Mouse (Mus musculus) erythroblast, embryonic 14.5 days (primary cell): ENCODE data around the gene Cep85l. TPM values are rescaled to one million over a fixed set of nuclear protein-coding genes. Genes with fewer than 3 reads are reported as not detected.
A peak's percentile ranks its signal among the peaks of the same experiment; 100 is the strongest.

ENCODE experiments used
- H3K27me3 ChIP-seq: 2 replicates; pipeline ENCODE4 v1.6.1; 2012; ENCODE audit warnings: inconsistent platforms; ENCODE audit not compliant: control insufficient read depth
- H3K36me3 ChIP-seq: 2 replicates; pipeline ENCODE4 v1.6.1; 2012; ENCODE audit warnings: mild to moderate bottlenecking, inconsistent platforms; ENCODE audit not compliant: control insufficient read depth
- H3K4me1 ChIP-seq: 2 replicates; pipeline ENCODE4 v1.6.1; 2012; ENCODE audit warnings: inconsistent platforms; ENCODE audit not compliant: control insufficient read depth
- H3K4me3 ChIP-seq: replicated peaks from 2 replicates; pipeline ENCODE3; 2012; ENCODE audit warnings: moderate library complexity, mild to moderate bottlenecking, inconsistent platforms
- H3K9me3 ChIP-seq: 2 replicates; pipeline ENCODE4 v1.6.1; 2012; ENCODE audit warnings: low read length, inconsistent platforms, mixed read lengths; ENCODE audit not compliant: control insufficient read depth
- GATA1 ChIP-seq: IDR thresholded peaks from 2 replicates; pipeline ENCODE4 v1.6.1; 2012; ENCODE audit warnings: low read length, inconsistent platforms, mixed read lengths
- TAL1 ChIP-seq: IDR thresholded peaks from 3 replicates; pipeline ENCODE4 v1.6.1; 2012; ENCODE audit warnings: low read length, inconsistent platforms, mixed read lengths
- polyA plus RNA-seq: library from polyadenylated mRNA; stranded (reverse); fragments of >175 nt; gene quantifications from 2 replicates; pipeline ENCODE4 v1.2.3, GENCODE M21; 2012

Gene Cep85l
- polyA plus RNA-seq, 1 experiment, result 0.02 TPM

DNA sequence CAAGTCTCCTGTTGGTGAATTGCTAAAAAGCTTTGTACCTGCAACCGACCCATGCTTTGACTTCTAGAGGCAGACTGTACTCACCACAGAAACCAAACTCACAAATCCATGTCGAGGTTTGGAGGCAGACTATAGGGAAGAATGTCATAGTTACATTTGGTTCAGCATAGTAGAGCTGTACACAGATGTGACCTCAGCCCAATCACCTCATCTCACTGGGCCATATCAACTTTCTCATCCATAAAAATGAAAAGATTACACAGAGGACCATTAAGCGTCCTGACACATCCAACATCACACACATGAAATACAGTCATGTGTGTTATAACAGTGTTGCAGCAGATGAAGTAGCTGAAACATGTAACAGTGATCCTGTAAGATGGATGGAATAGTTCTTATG lies 19.3 kb upstream of the Cep85l start:
- Histone ChIP-seq H3K4me3 (no peak overlapping the region), H3K36me3 (no peaks in the 10 kb centered on the region), H3K9me3 (no peaks in the 10 kb centered on the region), H3K4me1 (peaks cover 2% of the 10 kb centered on the region), H3K27me3 (no peaks in the 10 kb centered on the region)
- TF ChIP-seq GATA1 (no peak), TAL1 (no peak)

DNA sequence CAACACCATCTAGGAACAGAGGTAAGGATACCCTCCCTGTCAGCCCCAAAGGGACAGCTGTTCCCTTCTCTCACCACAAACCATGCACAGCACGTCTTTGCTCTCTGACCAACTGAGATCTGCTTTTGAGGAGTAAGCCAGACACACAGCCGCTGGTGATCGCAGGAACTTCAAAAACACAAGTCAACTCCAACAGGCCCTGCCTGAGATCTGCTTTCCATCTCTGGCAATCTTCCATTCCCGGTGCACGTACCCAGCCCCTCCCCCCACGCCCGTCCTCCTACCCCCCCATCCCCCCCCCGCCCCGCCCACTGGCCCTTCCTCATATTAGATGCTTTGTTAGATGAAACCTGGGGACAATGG lies 18.8 kb upstream of the Cep85l start:
- no peaks in the 10 kb centered on the region for H3K9me3 ChIP-seq
- H3K27me3 ChIP-seq, result no peaks in the 10 kb centered on the region
- peaks cover 2% of the 10 kb centered on the region for H3K4me1 ChIP-seq
- TF ChIP-seq TAL1 (no peak), GATA1 (no peak)
- no peak overlapping the region for H3K4me3 ChIP-seq
- no peaks in the 10 kb centered on the region for H3K36me3 ChIP-seq

DNA sequence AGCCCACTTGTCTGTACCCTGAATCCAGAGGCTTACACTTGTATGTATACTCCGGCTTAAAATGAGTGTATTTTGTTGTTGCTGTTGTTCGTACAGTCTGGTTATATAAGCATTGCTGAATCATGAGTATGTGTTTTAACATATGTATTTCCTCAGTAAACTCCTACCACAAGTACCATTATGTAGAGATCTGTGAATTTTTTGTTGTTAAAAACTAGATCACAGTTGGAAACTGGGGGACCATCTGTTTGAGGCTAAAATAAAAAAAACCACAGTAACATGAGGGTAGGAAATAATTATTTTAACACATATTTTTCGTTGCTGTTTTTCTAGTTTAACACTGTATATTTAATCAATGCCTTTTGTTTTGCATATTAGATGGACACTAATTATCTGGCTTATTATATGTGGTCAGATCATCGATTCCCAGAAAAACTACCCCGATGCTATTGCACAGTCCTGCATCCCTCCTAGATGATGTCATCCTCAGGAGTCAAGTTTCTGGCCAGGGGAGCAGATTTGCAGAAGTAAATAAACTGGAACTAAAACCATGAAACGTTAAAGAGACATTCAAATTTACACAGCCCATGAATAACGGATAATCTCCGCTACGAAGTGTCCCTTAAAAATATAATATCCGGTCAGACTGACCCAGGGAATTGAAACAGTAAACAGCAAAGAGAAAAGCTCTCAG lies 18.2 kb upstream of the Cep85l start:
- H3K36me3 ChIP-seq, result no peaks in the 10 kb centered on the region

DNA sequence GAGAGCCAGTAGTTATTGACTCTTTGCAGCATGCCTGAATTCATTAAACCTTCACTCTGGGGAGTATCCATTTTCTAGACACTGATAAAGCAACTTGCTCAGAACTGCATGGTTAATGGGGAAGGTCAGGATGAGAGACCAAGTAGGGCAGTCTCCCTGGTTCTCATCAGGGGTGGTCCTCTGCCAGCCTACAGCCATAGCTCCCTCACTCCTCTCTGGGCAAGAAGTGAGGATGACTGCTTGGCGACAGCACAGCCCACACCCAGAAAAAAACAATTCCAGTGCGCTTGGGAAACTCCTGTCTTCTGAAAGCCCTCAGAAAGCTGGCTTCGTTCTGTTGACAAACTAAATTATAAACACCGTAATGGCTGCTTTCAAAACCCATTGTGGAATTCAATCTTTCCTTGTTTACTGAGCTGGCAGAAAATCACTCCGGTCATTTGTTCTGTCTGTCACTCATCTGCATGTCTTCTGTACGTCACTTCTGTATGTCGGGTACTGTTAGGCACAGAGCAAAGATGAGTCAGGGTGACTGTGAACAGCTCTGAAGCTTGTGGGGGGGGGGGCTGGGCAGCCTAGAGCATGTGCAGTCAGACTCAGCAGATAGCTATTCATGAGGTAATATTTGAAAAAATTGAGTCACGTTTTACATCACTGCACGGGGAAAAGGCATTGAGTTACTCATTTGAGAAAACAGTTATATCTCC lies 15.3 kb upstream of the Cep85l start:
- Histone ChIP-seq H3K9me3 (peaks cover 1% of the 10 kb centered on the region; the same call in 1 of the 2 replicates), H3K36me3 (no peaks in the 10 kb centered on the region), H3K4me1 (peaks cover 2% of the 10 kb centered on the region), H3K4me3 (no peak overlapping the region), H3K27me3 (no peaks in the 10 kb centered on the region)
- no peak for TF ChIP-seq GATA1
- TF ChIP-seq TAL1, result no peak

More for the DNA sequence above, 18.2 kb upstream of the Cep85l start:
- Histone ChIP-seq H3K27me3 (no peaks in the 10 kb centered on the region), H3K4me3 (no peak overlapping the region), H3K4me1 (peaks cover 2% of the 10 kb centered on the region), H3K9me3 (no peaks in the 10 kb centered on the region)
- TF ChIP-seq TAL1, result no peak
- TF ChIP-seq GATA1, result no peak

DNA sequence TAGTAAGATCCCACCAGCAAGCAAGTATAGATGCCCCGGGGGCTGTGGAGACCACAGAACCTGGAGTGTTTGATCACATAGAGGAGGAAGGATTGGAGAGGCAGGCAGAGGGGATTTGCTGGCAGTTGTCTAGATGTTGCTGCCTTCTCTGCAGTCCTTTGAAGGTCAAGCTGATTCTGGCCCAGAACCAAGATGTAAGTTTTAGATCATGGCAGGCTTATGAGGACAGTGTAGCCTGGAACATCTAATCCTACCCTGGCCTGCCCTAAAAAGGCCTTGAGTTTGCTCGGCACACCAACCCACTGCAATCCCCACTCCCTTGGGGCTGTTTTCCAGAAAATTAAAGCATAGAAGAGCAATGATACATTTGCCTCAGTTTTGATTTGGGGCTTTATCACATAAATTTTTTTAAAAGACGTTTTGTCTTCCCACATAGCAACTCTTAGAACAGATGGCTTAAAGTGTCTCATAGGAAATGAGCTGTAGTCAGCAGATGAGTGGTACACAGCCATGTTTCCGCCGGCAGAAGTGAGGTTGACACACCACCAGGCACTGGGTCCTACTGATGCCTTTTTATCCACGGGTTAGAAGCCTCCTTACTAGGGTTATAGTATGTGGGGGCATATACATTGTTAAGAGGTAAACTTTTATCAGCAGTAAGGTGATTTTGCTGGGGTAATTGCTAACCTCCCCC lies 8.6 kb upstream of the Cep85l start:
- Histone ChIP-seq H3K36me3 (no peaks in the 10 kb centered on the region), H3K27me3 (no peaks in the 10 kb centered on the region), H3K9me3 (peaks cover 2% of the 10 kb centered on the region; the same call in 1 of the 2 replicates), H3K4me3 (no peak overlapping the region), H3K4me1 (no peaks in the 10 kb centered on the region)
- TF ChIP-seq TAL1, result no peak
- no peak for TF ChIP-seq GATA1

DNA sequence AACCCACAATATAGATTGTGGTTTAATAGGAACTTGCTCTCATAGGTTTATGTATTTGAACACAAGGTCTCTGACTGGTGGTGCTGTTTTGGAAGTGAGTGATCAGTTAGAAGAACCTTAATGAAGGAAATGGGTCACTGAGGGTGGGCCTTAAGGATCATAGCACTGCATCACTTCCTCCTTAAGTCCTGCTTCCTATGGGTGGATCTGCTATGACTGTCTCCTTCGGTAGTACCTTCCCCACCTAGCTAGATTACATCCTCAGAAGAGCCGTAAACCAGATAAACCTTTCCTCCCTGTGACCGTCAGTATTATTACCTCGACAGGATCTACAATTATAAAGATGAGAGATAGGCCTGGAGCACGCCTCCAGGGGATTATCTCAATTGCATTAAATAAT lies 5.7 kb upstream of the Cep85l start:
- Histone ChIP-seq H3K9me3 (peaks cover 2% of the 10 kb centered on the region; the same call in 1 of the 2 replicates), H3K4me1 (peaks cover under 1% of the 10 kb centered on the region), H3K4me3 (no peak overlapping the region), H3K36me3 (no peaks in the 10 kb centered on the region), H3K27me3 (peaks cover 2% of the 10 kb centered on the region; the same call in 1 of the 2 replicates)
- TF ChIP-seq GATA1 (no peak), TAL1 (no peak)

DNA sequence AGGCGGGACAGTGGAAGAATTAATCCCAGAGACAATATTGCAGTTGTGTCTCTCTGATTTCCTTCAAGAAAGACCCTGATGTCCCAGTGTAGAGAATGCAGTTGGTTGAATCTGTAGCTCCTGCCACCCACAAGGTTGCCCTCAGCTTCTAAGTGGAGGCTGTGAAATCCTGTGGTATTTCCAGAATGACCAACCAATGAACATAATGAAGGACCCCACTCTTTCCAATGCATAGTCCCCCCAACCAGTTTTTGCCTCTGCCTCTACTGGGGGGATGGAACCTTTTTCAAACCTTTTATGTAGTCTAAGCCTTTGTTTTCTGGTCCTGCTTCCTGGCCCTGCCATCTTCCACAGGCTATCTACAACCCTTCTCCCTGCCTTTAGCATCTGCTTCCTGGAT lies 5.1 kb upstream of the Cep85l start:
- H3K4me1 ChIP-seq, result peaks cover 6% of the 10 kb centered on the region
- TF ChIP-seq TAL1 (no peak), GATA1 (no peak)
- no peaks in the 10 kb centered on the region for H3K9me3 ChIP-seq

DNA sequence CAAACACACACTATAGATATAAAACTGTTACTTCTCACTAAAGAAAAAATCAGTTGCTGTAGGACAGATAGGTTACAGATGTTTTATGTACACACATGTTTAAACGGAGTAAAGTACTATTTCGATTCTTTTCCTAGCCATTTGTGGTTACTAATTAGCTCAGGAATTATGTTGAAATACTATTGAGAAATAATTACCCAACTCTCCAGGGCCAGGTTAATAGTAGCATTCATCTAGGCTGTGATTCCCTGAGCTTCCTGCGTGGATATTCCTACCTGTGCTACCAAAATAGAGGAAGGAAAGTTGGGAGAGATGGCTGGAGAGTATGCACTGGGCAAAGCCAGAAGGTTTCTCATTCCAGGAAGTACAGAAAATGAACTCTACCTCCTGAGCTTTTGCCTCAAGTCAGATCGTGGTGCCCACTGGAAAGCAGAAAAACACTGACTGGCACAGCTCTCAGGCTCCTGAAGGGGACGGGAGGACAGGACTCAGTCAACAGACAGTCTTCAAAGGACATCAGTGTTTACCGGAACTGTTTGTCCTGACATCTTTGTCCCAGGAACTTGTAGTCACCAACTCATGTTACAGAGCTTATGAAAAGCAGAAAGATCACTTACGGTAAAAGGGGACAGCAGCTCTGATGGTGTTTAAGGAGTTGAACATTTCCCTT lies 3.1 kb upstream of the Cep85l start:
- Histone ChIP-seq H3K4me1 (peaks cover 20% of the 10 kb centered on the region), H3K9me3 (no peaks in the 10 kb centered on the region), H3K36me3 (no peaks in the 10 kb centered on the region), H3K4me3 (no peak overlapping the region), H3K27me3 (peaks cover 2% of the 10 kb centered on the region; the same call in 1 of the 2 replicates)
- TF ChIP-seq GATA1 (no peak), TAL1 (no peak)

More for the DNA sequence above, 5.1 kb upstream of the Cep85l start:
- Histone ChIP-seq H3K4me3 (no peak overlapping the region), H3K27me3 (peaks cover 2% of the 10 kb centered on the region; the same call in 1 of the 2 replicates), H3K36me3 (no peaks in the 10 kb centered on the region)

DNA sequence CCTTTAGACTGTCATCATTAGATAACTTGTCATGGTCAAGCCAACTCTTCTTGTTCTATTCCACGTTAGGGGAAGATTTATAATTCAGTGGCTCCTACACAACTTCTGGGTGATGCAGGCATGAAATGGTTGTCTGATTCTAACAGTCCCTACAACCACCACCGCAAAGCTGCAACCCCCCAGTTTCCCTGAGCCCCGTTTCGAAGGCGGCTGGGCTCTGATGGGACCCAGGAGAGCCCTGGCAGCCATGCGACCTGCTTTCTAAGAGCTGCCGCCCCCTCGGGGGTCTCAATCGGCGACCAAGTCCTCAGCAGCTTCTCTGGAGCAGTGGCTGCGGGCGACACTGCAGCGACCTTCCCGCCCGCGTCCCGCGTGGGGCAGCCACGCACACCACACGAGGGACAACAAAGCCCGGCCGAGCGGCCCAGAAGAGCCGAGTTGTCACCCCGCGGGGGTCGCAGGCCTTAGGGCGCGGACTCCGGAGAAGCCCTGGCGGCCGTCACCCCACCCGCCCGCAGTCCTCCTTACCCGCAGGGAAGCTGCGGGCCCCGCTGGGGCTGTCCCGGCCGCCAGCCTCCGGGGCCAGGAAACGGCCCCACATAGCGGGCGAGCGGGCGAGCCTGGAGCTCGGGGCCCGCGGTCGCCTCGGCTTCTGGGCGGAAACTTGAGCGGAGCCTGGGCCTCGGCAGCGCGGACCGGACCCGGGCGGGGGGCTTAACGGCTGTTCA lies 602 bp downstream of the Cep85l start:
- Histone ChIP-seq H3K4me1 (peaks cover 22% of the 10 kb centered on the region), H3K36me3 (no peaks in the 10 kb centered on the region), H3K9me3 (no peaks in the 10 kb centered on the region), H3K4me3 (peak overlapping the region; percentile 80), H3K27me3 (peaks cover 2% of the 10 kb centered on the region; the same call in 1 of the 2 replicates)
- TF ChIP-seq TAL1 (no peak), GATA1 (no peak)
